In the genomic region with DNA sequence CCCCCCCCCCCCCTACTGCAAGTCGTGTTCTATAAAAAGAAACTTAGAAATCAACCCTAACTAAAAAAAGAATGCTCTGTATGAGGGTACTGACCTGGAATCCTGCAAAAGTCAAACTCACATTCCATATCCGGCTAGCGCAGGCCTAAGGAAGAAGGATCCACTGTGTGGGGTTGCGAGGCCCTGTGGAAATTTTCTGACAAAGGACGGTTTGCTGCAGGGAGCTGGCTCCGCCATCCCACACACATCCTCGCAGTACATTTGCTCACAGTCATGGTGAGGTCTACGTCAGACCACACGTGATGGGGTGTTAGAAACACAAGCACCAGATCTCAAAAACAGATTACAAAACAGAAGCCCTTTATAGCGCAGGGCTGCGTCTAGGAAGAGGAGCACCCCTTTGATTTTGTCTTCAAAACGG, we compare ENCODE assay signal across 9 mouse cellular contexts. TPM values are rescaled to one million over a fixed set of nuclear protein-coding genes. Genes with fewer than 3 reads are reported as not detected.
A peak's percentile ranks its signal among the peaks of the same experiment; 100 is the strongest.
DNase-seq lines count a peak whose midpoint lies in the region; ATAC-seq and TF ChIP-seq lines count a peak whose summit lies in the region.
"Had no signal": no experiment of that assay in that cellular context is flagged by ENCODE, and none has a peak within 500 bp of the region (broad histone marks: within the 10 kb centered on the region; RNA-seq: fewer than 3 reads in every experiment).

No protein-coding gene starts in this region.

- H3K27me3 ChIP-seq in intestine, embryonic 14.5 days (replicated peaks; ENCODE audit: control insufficient read depth, insufficient read depth, low read length), result no peaks in the 10 kb centered on the region
- H3K27me3 ChIP-seq in intestine, postnatal 0 days (replicated peaks; ENCODE audit: control insufficient read depth, insufficient read depth, low read length), result no peaks in the 10 kb centered on the region
- no peaks in the 10 kb centered on the region for H3K27me3 ChIP-seq in embryonic facial prominence, embryonic 11.5 days (ENCODE audit: control insufficient read depth, insufficient read depth, low read length)
- no peaks in the 10 kb centered on the region for H3K27me3 ChIP-seq in small intestine, adult 2 months (ENCODE audit: control insufficient read depth, insufficient read depth, low read length)
- no peaks in the 10 kb centered on the region for H3K27me3 ChIP-seq in midbrain, postnatal 0 days (ENCODE audit: insufficient read depth, low read length)
- H3K27me3 ChIP-seq in hindbrain, embryonic 14.5 days (ENCODE audit: control insufficient read depth, insufficient read depth, low read length), result no peaks in the 10 kb centered on the region
- H3K27me3 ChIP-seq: midbrain, embryonic 12.5 days had no signal

- H3K9me3 ChIP-seq in intestine, embryonic 14.5 days (ENCODE audit: control insufficient read depth, low read length), result peaks cover 7% of the 10 kb centered on the region
- no peaks in the 10 kb centered on the region for H3K9me3 ChIP-seq in intestine, postnatal 0 days (ENCODE audit: control insufficient read depth)
- H3K9me3 ChIP-seq in embryonic facial prominence, embryonic 11.5 days (replicated peaks; ENCODE audit: control insufficient read depth, low read length), result no peaks in the 10 kb centered on the region
- no peaks in the 10 kb centered on the region for H3K9me3 ChIP-seq in midbrain, postnatal 0 days (ENCODE audit: low read length)
- H3K9me3 ChIP-seq in hindbrain, embryonic 14.5 days (ENCODE audit: control insufficient read depth, low read length), result 0 out of 2 replicates have a peak, but pooled peaks cover 6% of the 10 kb centered on the region

- H3K36me3 ChIP-seq in intestine, embryonic 14.5 days (ENCODE audit: control insufficient read depth, insufficient read depth, low read length), result peaks cover 8% of the 10 kb centered on the region; the same call in 1 of the 2 replicates
- peaks cover 10% of the 10 kb centered on the region; the same call in 1 of the 2 replicates for H3K36me3 ChIP-seq in intestine, postnatal 0 days (ENCODE audit: control insufficient read depth, insufficient read depth)
- H3K36me3 ChIP-seq in embryonic facial prominence, embryonic 11.5 days (replicated peaks; ENCODE audit: control insufficient read depth, insufficient read depth, low read depth, low read length), result no peaks in the 10 kb centered on the region
- H3K36me3 ChIP-seq in small intestine, adult 2 months (ENCODE audit: control insufficient read depth, insufficient read depth, low read length), result peaks cover 14% of the 10 kb centered on the region
- peaks cover 18% of the 10 kb centered on the region; the same call in 1 of the 2 replicates for H3K36me3 ChIP-seq in midbrain, postnatal 0 days (ENCODE audit: insufficient read depth, low read length)
- peaks cover 13% of the 10 kb centered on the region; the same call in 1 of the 2 replicates for H3K36me3 ChIP-seq in hindbrain, embryonic 14.5 days (replicated peaks; ENCODE audit: control insufficient read depth, insufficient read depth)

- TF ChIP-seq CTCF in intestine, postnatal 0 days (IDR thresholded peaks at IDR 0.05; ENCODE audit: low read depth), result no peak
- TF ChIP-seq CTCF in small intestine, adult 2 months (IDR thresholded peaks at IDR 0.05; ENCODE audit: extremely low read depth, insufficient read length, insufficient replicate concordance, low read depth, low read length), result no peak
- no peak for TF ChIP-seq CTCF in midbrain, postnatal 0 days (IDR thresholded peaks at IDR 0.05)

- no peak for TF ChIP-seq POLR2A in small intestine, adult 2 months (IDR thresholded peaks at IDR 0.05; ENCODE audit: low read depth, low read length)

- 55% methylated on average over 12 of the region's 12 CpGs for WGBS in intestine, embryonic 14.5 days
- 73% methylated on average over 12 of the region's 12 CpGs for WGBS in intestine, postnatal 0 days
- 80% methylated on average over 12 of the region's 12 CpGs for WGBS in embryonic facial prominence, embryonic 11.5 days
- 79% methylated on average over 12 of the region's 12 CpGs for WGBS in small intestine, adult 2 months
- 81% methylated on average over 12 of the region's 12 CpGs for WGBS in midbrain, postnatal 0 days
- WGBS in hindbrain, embryonic 14.5 days, result 84% methylated on average over 12 of the region's 12 CpGs

- H3K27ac ChIP-seq in intestine, embryonic 14.5 days (ENCODE audit: low read depth), result peak overlapping the region; percentile 51; the same call in 1 of the 2 replicates
- no peak overlapping the region for H3K27ac ChIP-seq in intestine, postnatal 0 days (ENCODE audit: low read depth, low read length)
- H3K27ac ChIP-seq in embryonic facial prominence, embryonic 11.5 days (replicated peaks; ENCODE audit: low read depth, low read length), result no peak overlapping the region
- peak overlapping the region; percentile 52 for H3K27ac ChIP-seq in small intestine, adult 2 months (ENCODE audit: insufficient read depth, low read depth, low read length)
- H3K27ac ChIP-seq in midbrain, postnatal 0 days (ENCODE audit: low read depth, low read length), result no peak overlapping the region
- no peak overlapping the region for H3K27ac ChIP-seq in hindbrain, embryonic 14.5 days
- H3K27ac ChIP-seq: midbrain, embryonic 12.5 days had no signal

- H3K9ac ChIP-seq in intestine, embryonic 14.5 days (ENCODE audit: low read length), result no peak overlapping the region
- H3K9ac ChIP-seq in intestine, postnatal 0 days (ENCODE audit: low read depth, low read length), result no peak overlapping the region
- H3K9ac ChIP-seq in embryonic facial prominence, embryonic 11.5 days (replicated peaks; ENCODE audit: low read length), result 0 out of 2 replicates have a peak overlapping the region, but pooled peaks have one; percentile 13
- no peak overlapping the region for H3K9ac ChIP-seq in midbrain, postnatal 0 days (replicated peaks; ENCODE audit: low read length, poor library complexity, severe bottlenecking)
- H3K9ac ChIP-seq in hindbrain, embryonic 14.5 days, result no peak overlapping the region
- H3K9ac ChIP-seq: midbrain, embryonic 12.5 days had no signal

- 0 out of 2 replicates have a peak, but pooled peaks have one; percentile 47 for ATAC-seq in intestine, embryonic 14.5 days (replicated peaks; ENCODE audit: low FRiP score, low TSS enrichment, low read depth)
- no peak; the same call in 1 of the 2 replicates for ATAC-seq in intestine, postnatal 0 days
- no peak for ATAC-seq in embryonic facial prominence, embryonic 11.5 days (replicated peaks; ENCODE audit: insufficient number of reproducible peaks, low FRiP score, low TSS enrichment, low read depth)
- ATAC-seq in midbrain, postnatal 0 days (ENCODE audit: low FRiP score), result no peak
- no peak for ATAC-seq in hindbrain, embryonic 14.5 days (ENCODE audit: low FRiP score)

- no peak for DNase-seq in intestine, embryonic 14.5 days (ENCODE audit: low spot score)
- DNase-seq in embryonic facial prominence, embryonic 11.5 days (ENCODE audit: low spot score), result no peak
- DNase-seq in layer of hippocampus, adult 18-20 months (ENCODE audit: low spot score in 2 of 2), result peak; percentile 71 to 88
- DNase-seq in cerebellum, postnatal 25 days, result no peak
- no peak for DNase-seq in midbrain, postnatal 0 days (ENCODE audit: low spot score)
- no peak for DNase-seq in hindbrain, embryonic 14.5 days (ENCODE audit: low spot score)

- H3K4me1 ChIP-seq in intestine, embryonic 14.5 days (replicated peaks; ENCODE audit: control insufficient read depth, insufficient read depth, low read length), result no peaks in the 10 kb centered on the region; the same call in 1 of the 2 replicates
- H3K4me1 ChIP-seq in intestine, postnatal 0 days (replicated peaks; ENCODE audit: control insufficient read depth, insufficient read depth, low read length), result no peaks in the 10 kb centered on the region
- H3K4me1 ChIP-seq in embryonic facial prominence, embryonic 11.5 days (ENCODE audit: control insufficient read depth, insufficient read depth, low read length), result no peaks in the 10 kb centered on the region
- peaks cover 2% of the 10 kb centered on the region; the same call in 1 of the 2 replicates for H3K4me1 ChIP-seq in small intestine, adult 2 months (ENCODE audit: control insufficient read depth, insufficient read depth, insufficient read length, low read length)
- no peaks in the 10 kb centered on the region for H3K4me1 ChIP-seq in midbrain, postnatal 0 days (ENCODE audit: insufficient read depth, low read length)
- no peaks in the 10 kb centered on the region for H3K4me1 ChIP-seq in hindbrain, embryonic 14.5 days (replicated peaks; ENCODE audit: control insufficient read depth, insufficient read depth, low read length)
- H3K4me1 ChIP-seq: midbrain, embryonic 12.5 days had no signal

- H3K4me3 ChIP-seq in intestine, embryonic 14.5 days (ENCODE audit: low read depth, low read length), result no peak overlapping the region
- no peak overlapping the region for H3K4me3 ChIP-seq in intestine, postnatal 0 days (ENCODE audit: low read depth, low read length)
- no peak overlapping the region for H3K4me3 ChIP-seq in embryonic facial prominence, embryonic 11.5 days (ENCODE audit: low read depth, low read length)
- H3K4me3 ChIP-seq in small intestine, adult 2 months (ENCODE audit: low read depth, low read length), result no peak overlapping the region
- no peak overlapping the region for H3K4me3 ChIP-seq in midbrain, postnatal 0 days (ENCODE audit: low read depth, low read length)
- no peak overlapping the region for H3K4me3 ChIP-seq in hindbrain, embryonic 14.5 days (replicated peaks; ENCODE audit: low read length)
- H3K4me3 ChIP-seq: midbrain, embryonic 12.5 days had no signal

- no peak overlapping the region for H3K4me2 ChIP-seq in intestine, embryonic 14.5 days (ENCODE audit: low read length)
- H3K4me2 ChIP-seq in intestine, postnatal 0 days (replicated peaks; ENCODE audit: low read depth), result no peak overlapping the region
- H3K4me2 ChIP-seq in embryonic facial prominence, embryonic 11.5 days (ENCODE audit: low read depth, low read length), result no peak overlapping the region
- H3K4me2 ChIP-seq in midbrain, postnatal 0 days (ENCODE audit: low read depth, low read length, poor library complexity, severe bottlenecking), result no peak overlapping the region
- no peak overlapping the region for H3K4me2 ChIP-seq in hindbrain, embryonic 14.5 days (replicated peaks)
- H3K4me2 ChIP-seq: midbrain, embryonic 12.5 days had no signal

RNA-seq across cellular contexts. Expression of gene Zbtb38, which starts 56.5 kb away (rescaled TPM):
- polyA plus RNA-seq in intestine, embryonic 14.5 days (2014; fragmentation: Nextera tagmentation; extraction: Ambion mirVana), result 20.2 and 21.0 TPM in 2 replicates
- polyA plus RNA-seq in intestine, postnatal 0 days (2015; fragmentation: Nextera tagmentation; extraction: Ambion mirVana), result 18.5 and 20.8 TPM in 2 replicates
- 8.8 and 9.3 TPM in 2 replicates for polyA plus RNA-seq in embryonic facial prominence, embryonic 11.5 days (2014; fragmentation: Nextera tagmentation; extraction: Ambion mirVana)
- total RNA-seq in layer of hippocampus, adult 18-20 months (2021), result 10 to 100 TPM; 65.0 to 65.8 TPM
- polyA plus RNA-seq in small intestine, adult 2 months (2012; rRNA removed), result 3.8 and 7.7 TPM in 2 replicates
- 50.7 and 77.7 TPM in 2 replicates for total RNA-seq in midbrain, postnatal 0 days (2014; rRNA removed)
- 46.2 and 49.9 TPM in 2 replicates for polyA plus RNA-seq in midbrain, postnatal 0 days (2015; fragmentation: Nextera tagmentation; extraction: Ambion mirVana)
- polyA plus RNA-seq in hindbrain, embryonic 14.5 days (2014; fragmentation: Nextera tagmentation; extraction: Ambion mirVana), result 46.9 and 52.2 TPM in 2 replicates

Comparison
In these comparisons a context has a peak if more than half of its experiments do, and no peak if none do; other contexts are left out.
1. H3K27ac ChIP-seq: peak in intestine, embryonic 14.5 days (single experiment) and small intestine, adult 2 months (single experiment); none in intestine, postnatal 0 days (single experiment), embryonic facial prominence, embryonic 11.5 days (single experiment), midbrain, postnatal 0 days (single experiment) and hindbrain, embryonic 14.5 days (single experiment).
2. DNase-seq: peak in layer of hippocampus, adult 18-20 months (2 of 2); none in intestine, embryonic 14.5 days (single experiment), embryonic facial prominence, embryonic 11.5 days (single experiment), cerebellum, postnatal 25 days (0 of 2), midbrain, postnatal 0 days (single experiment) and hindbrain, embryonic 14.5 days (single experiment).